Mouse (Mus musculus): Measurements from ENCODE around the gene Olfr229.
"Not testable (repeated sequence)": the region's sequence is repeated elsewhere in the genome, so short reads cannot be mapped to it uniquely, and the experiment has no call there.

The Olfr229 gene

DNA sequence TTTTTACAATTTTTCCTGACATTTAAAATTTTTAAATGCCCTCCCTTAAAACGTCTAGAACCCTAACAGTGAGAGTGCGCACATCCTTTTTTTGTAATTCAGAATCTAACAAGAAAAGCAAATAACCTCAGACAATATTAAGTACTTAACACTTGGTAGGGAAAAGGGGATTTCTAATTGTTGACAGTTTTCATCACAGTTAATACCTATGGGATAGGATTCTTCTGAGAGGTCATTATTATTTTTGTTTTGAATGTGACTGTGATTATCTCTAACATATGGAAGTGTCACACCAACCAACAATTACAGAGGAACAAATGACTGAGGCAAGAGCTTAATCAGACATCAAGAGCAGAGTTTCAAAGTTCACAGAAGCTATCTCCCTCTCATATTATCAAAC lies at the start of gene Olfr229:
Gene Olfr229, plus strand, starts transcription at position 301 of the 400 bp plus-strand sequence.
- no peak for DNase-seq (ENCODE audit: low read depth, low spot score)

DNA sequence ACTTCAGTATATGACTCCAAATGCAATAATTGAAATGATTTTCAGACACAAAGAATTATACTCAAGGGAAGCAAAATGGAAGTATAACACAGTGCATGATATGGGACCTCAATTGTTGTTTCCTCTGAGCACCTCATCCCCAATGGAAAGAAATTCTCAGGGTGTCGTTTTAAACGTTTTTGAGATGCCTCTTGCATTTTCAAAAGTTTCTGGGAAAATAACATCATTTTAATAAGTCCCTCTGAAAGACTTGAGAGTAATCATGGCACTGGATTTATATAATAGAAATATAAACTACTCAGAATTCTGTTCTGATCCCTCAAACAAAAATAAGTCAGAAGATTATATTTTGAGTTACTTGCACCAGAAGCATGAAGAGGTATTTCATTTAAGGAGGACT lies 41.0 kb upstream of the Olfr229 start, which contains the start of gene Olfr972:
Gene Olfr972, plus strand, starts transcription at position 301 of the 400 bp plus-strand sequence.
- DNase-seq (ENCODE audit: low read depth, low spot score) = no peak

GRCm38 (mm10) chr9:39871986-39872385 lies 35.1 kb upstream of the Olfr229 start:
- DNase-seq (ENCODE audit: low read depth, low spot score) = not testable (repeated sequence)

GRCm38 (mm10) chr9:39877541-39878396 lies 29.4 kb upstream of the Olfr229 start:
- DNase-seq (ENCODE audit: low read depth, low spot score) = not testable (repeated sequence)

DNA sequence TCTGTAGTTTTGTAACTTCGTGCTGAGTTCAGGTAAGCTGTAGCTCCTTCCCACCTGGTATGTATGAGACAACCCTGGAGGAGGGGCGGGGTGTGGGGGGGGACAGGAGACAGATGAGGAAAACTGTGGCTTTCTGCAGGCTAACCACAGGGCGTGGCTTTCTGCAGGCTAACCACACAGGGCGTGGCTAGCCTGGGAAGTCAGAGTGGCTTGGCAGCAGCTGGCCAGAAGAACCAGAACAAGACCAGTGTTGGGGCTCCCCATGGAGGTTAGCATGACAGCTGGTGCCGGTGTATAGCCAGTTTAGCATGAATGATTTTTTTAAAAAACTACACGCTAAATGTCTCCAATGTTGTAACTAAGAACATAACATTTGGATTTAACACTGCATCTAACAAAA lies 2.0 kb upstream of the Olfr229 start:
- no peak for DNase-seq (ENCODE audit: low read depth, low spot score)

DNA sequence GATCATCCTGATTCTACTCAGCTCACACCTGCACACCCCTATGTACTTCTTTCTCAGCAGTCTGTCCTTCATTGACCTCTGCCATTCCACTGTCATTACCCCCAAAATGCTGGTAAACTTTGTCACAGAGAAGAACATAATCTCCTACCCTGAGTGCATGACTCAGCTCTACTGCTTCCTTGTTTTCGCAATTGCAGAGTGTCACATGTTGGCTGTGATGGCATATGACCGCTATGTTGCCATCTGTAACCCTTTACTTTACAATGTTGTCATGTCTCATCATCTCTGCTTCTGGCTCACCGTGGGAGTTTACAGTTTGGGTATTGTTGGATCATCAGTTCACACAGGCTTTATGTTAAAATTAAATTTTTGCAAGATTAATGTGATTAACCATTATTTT lies 2.8 kb downstream of the Olfr229 start:
- DNase-seq (ENCODE audit: low read depth, low spot score) = no peak

GRCm38 (mm10) chr9:39927975-39928836 lies 21.1 kb downstream of the Olfr229 start:
- DNase-seq (ENCODE audit: low read depth, low spot score) = not testable (repeated sequence)

- DNase-seq (ENCODE audit: low read depth, low spot score) = not testable (repeated sequence)
Observed at GRCm38 (mm10) chr9:39928837-39929236, 21.7 kb downstream of the Olfr229 start.

DNA sequence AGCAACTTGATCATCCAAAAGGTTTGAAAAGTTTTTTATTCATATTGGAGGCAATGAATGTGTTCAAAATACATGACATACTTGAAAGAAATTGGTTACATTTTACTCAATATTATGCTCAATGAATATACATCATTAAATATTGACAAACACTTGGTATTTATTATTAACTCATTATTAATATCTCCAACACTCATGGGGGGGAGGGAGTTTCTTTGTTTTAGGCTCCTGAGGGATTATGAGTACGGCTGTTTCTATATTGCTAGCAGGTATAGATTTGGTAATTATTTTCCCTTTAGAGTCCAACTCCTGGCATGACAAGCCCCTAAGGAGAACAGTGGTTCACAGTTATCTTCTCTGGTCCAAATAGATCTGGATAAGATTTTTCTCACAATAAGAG lies 30.1 kb downstream of the Olfr229 start, which contains the start of gene Olfr974:
Gene Olfr974, plus strand, starts transcription at position 301 of the 400 bp plus-strand sequence.
- no peak for DNase-seq (ENCODE audit: low read depth, low spot score)

- no peak for DNase-seq (ENCODE audit: low read depth, low spot score)
Observed at GRCm38 (mm10) chr9:39951946-39952345, 44.8 kb downstream of the Olfr229 start, which contains the start of gene Olfr975. Gene Olfr975, minus strand, starts transcription at chr9:39952046.

GRCm38 (mm10) chr9:39961033-39961432 lies 53.9 kb downstream of the Olfr229 start, which contains the start of gene Olfr976:
Gene Olfr976, minus strand, starts transcription at chr9:39961133.
- not testable (repeated sequence) for DNase-seq (ENCODE audit: low read depth, low spot score)
